Mouse (Mus musculus) T-cell, adult 2 months (primary cell): ENCODE measurements around the gene Gemin7.
"Not testable (repeated sequence)": the region's sequence is repeated elsewhere in the genome, so short reads cannot be mapped to it uniquely, and the experiment has no call there.

Experiments
- DNase-seq: peaks from one replicate; pipeline ENCODE4 v3.0.0; 2022; ENCODE audit warnings: low spot score

The Gemin7 gene

GRCm38 (mm10) chr7:19577141-19577852 lies at the start of gene Gemin7, which contains the start of gene Zfp296:
Gene Gemin7 (minus strand): TSS chr7:19577595.
Gene Zfp296 (plus strand): TSS chr7:19577287.
- DNase-seq = peak; percentile 47

- no peak for DNase-seq
These were observed 46.0 kb upstream of the Gemin7 start for GRCm38 (mm10) chr7:19623433-19623832.

GRCm38 (mm10) chr7:19622241-19622640 lies 44.8 kb upstream of the Gemin7 start:
- DNase-seq = no peak

GRCm38 (mm10) chr7:19620811-19621210 lies 43.4 kb upstream of the Gemin7 start:
- no peak for DNase-seq

GRCm38 (mm10) chr7:19619004-19619801 lies 41.8 kb upstream of the Gemin7 start:
- DNase-seq = peak; percentile 69

GRCm38 (mm10) chr7:19615036-19615577 lies 37.7 kb upstream of the Gemin7 start:
- DNase-seq = no peak

- DNase-seq = no peak
These were observed 33.6 kb upstream of the Gemin7 start for GRCm38 (mm10) chr7:19610969-19611368.

GRCm38 (mm10) chr7:19609641-19610332 lies 32.4 kb upstream of the Gemin7 start:
- no peak for DNase-seq

- no peak for DNase-seq
These were observed 29.9 kb upstream of the Gemin7 start for GRCm38 (mm10) chr7:19607291-19607690.

GRCm38 (mm10) chr7:19604606-19605214 lies 27.3 kb upstream of the Gemin7 start:
- not testable (repeated sequence) for DNase-seq

- DNase-seq = peak; percentile 94
These were observed 26.6 kb upstream of the Gemin7 start, which contains the start of gene Clasrp for GRCm38 (mm10) chr7:19603849-19604605. Gene Clasrp (minus strand): TSS chr7:19604486.

GRCm38 (mm10) chr7:19603055-19603454 lies 25.7 kb upstream of the Gemin7 start:
- no peak for DNase-seq

GRCm38 (mm10) chr7:19600562-19600961 lies 23.2 kb upstream of the Gemin7 start:
- no peak for DNase-seq

- DNase-seq = no peak
These were observed 15.8 kb upstream of the Gemin7 start for GRCm38 (mm10) chr7:19593061-19593730.

GRCm38 (mm10) chr7:19589917-19590316 lies 12.5 kb upstream of the Gemin7 start:
- DNase-seq = peak; percentile 77

- peak; percentile 38 for DNase-seq
These were observed 11.8 kb upstream of the Gemin7 start for GRCm38 (mm10) chr7:19589207-19589606.

- no peak for DNase-seq
These were observed 8.9 kb upstream of the Gemin7 start for GRCm38 (mm10) chr7:19586269-19586668.

GRCm38 (mm10) chr7:19580634-19581033 lies 3.2 kb upstream of the Gemin7 start:
- DNase-seq = no peak

GRCm38 (mm10) chr7:19579751-19580150 lies 2.4 kb upstream of the Gemin7 start:
- DNase-seq = no peak

- no peak for DNase-seq
These were observed 1.0 kb upstream of the Gemin7 start for GRCm38 (mm10) chr7:19578436-19578835.
